Mouse (Mus musculus) kidney, embryonic 16.5 days (tissue): ENCODE data around the gene Gpr142. TPM values are rescaled to one million over a fixed set of nuclear protein-coding genes. Genes with fewer than 3 reads are reported as not detected.

Experiments
- ATAC-seq: fragments of 200-750 bp; cut with Nextera tagmentation; 2 replicates; pipeline ENCODE4 v1.8.0; 2017; ENCODE audit warnings: moderate TSS enrichment; ENCODE audit not compliant: low FRiP score, low TSS enrichment
- H3K27ac ChIP-seq: fragments of 300-500 bp; sonication (generic); 2 replicates; pipeline ENCODE4 v1.5.1; 2014; ENCODE audit warnings: low read length
- H3K27me3 ChIP-seq: fragments of 300-500 bp; sonication (generic); 2 replicates; pipeline ENCODE4 v1.6.1; 2014; ENCODE audit warnings: low read length, control low read depth, mixed read lengths; ENCODE audit not compliant: insufficient read depth
- H3K36me3 ChIP-seq: fragments of 300-500 bp; sonication (generic); 2 replicates; pipeline ENCODE4 v1.6.1; 2014; ENCODE audit warnings: low read length, control low read depth, mixed read lengths; ENCODE audit not compliant: insufficient read depth
- H3K4me1 ChIP-seq: fragments of 300-500 bp; sonication (generic); 2 replicates; pipeline ENCODE4 v1.6.1; 2014; ENCODE audit warnings: low read length, control low read depth, mixed read lengths; ENCODE audit not compliant: insufficient read depth
- H3K4me2 ChIP-seq: fragments of 300-500 bp; sonication (generic); replicated peaks from 2 replicates; pipeline ENCODE4 v1.6.1; 2014; ENCODE audit warnings: low read depth, low read length
- H3K4me3 ChIP-seq: fragments of 300-500 bp; sonication (generic); 2 replicates; pipeline ENCODE4 v1.5.1; 2014; ENCODE audit warnings: mild to moderate bottlenecking, low read length
- H3K9ac ChIP-seq: fragments of 300-500 bp; sonication (generic); replicated peaks from 2 replicates; pipeline ENCODE4 v1.6.1; 2014; ENCODE audit warnings: low read length
- H3K9me3 ChIP-seq: fragments of 300-500 bp; sonication (generic); 2 replicates; pipeline ENCODE4 v1.6.1; 2016; ENCODE audit warnings: low read length, control low read depth
- WGBS: fragments of 180-500 bp; shearing (Covaris S2); extraction: QIAGEN DNeasy Blood & Tissue Kit; methylation state at CpG from one replicate; pipeline ENCODE4 v1.1.7; 2014; 5-methylcytosine and 5-hydroxymethylcytosine counted together
- polyA plus RNA-seq: library from polyadenylated mRNA; unstranded; fragments of >200 nt; fragmentation: Nextera tagmentation; extraction: Ambion mirVana; gene quantifications from 2 replicates; pipeline ENCODE4 v1.2.1, GENCODE M21; 2015

Gene Gpr142
- not detected in 2 replicates for polyA plus RNA-seq

DNA sequence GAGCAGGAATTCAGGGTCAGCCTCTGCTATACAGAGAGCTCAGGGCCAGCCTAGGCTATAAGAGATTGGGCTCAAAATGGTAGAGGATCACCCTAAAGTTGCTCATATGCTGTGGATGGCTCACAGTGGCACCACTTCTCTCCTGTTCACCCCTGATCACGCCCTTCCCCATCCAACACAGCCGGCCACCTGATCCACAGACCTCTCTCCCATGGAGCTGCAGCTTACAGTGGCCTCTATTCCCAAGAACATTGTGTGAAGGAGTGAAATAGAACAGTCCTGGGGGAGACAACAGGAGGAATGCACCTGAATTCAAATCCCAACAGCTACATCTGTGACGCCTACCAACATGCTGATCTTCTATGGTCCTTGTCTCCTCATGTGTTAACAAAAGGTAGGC is at the start of gene Gpr142:
Gene Gpr142, plus strand, starts transcription at position 301 of the 400 bp plus-strand sequence.
- 91% methylated on average over 3 of the region's 3 CpGs for WGBS
- H3K9me3 ChIP-seq: no peaks in the 10 kb centered on the region
- no peak within 1 kb of the TSS for H3K4me3 ChIP-seq
- H3K27ac ChIP-seq: no peak within 1 kb of the TSS
- ATAC-seq: no peak
- no peak within 1 kb of the TSS for H3K9ac ChIP-seq
- peaks cover 28% of the 10 kb centered on the region for H3K4me1 ChIP-seq
- no peaks in the 10 kb centered on the region for H3K36me3 ChIP-seq
- peaks cover 5% of the 10 kb centered on the region for H3K27me3 ChIP-seq
- no peak within 1 kb of the TSS for H3K4me2 ChIP-seq

DNA sequence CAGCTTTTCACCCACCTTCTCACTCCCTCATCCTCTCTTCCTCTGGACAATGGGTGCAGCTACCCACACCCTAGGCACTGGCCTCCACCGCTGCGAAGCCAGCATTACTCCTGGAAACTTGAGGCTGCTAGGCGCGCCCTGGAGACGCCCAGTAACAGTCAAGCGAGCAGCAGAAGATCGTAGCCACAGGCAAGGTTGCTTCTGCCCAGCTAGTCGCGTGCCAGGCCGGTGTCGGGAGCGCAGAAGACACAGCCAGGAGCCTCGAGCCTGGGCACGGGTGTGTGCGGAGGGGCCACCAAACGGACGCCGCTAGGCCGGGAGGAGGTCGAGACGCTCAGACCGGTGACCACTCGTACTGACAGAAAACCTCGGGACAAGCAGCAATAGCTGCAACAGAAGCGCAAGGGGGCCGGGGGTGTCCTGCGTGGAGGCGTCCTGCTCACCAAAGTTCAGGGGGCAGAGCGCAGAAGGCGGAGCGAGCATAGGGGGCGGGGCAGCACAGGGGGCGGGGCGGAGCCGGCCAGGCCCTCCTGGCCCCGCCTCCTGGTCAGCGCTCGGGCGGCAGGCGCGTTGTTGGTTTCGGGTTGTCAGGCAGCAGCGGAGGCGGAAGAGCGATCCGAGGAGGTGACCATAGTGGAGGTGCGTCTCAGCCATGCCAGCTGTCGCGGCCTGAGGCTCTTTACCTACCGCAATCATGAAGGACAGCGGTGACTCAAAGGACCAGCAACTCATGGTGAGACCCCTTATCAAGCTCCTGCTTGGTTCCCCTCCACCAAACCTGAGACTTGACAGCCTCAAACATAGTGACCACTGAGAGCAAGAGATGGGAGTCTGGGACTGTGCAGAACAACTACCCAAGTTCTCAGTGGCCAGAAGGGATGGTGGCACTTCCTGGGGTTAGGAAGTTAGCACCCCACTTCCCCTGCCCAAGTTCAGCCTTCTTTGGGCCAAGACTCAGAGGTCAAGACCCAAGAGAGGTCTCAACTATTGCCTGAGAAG is 33.6 kb upstream of the Gpr142 start, which contains the start of gene Kif19a:
Gene Kif19a, plus strand, starts transcription at position 569 of the 999 bp plus-strand sequence.
- Histone ChIP-seq H3K4me3 (peak within 1 kb of the TSS; percentile 57), H3K27ac (no peak within 1 kb of the TSS), H3K27me3 (peaks cover 17% of the 10 kb centered on the region), H3K4me1 (0 out of 2 replicates have a peak, but pooled peaks cover 3% of the 10 kb centered on the region), H3K9ac (peak within 1 kb of the TSS; percentile 59), H3K4me2 (peak within 1 kb of the TSS; percentile 96), H3K36me3 (no peaks in the 10 kb centered on the region), H3K9me3 (no peaks in the 10 kb centered on the region)
- ATAC-seq: peak; percentile 86
- WGBS: 3% methylated on average over 51 of the region's 51 CpGs

DNA sequence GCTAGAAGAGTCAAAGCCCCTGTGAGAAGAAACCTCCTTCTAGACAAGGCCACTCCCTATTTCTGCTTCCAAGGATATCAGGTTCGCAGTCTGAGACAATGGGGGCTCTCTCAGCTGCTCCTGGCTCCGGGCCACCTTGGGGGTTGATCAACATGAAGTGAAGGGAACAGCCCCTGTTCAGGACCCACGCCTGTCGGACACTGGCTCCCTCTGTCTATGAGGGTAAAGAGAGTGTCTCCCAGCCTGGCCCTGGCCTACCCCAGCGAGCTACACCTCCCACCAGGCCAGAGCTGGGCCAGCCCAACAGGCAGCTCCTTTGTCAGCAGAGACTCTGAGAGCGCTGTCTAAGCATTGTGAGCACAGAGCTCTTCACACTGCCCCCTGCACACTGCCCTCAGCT is 28.8 kb upstream of the Gpr142 start:
- Histone ChIP-seq H3K27ac (no peak overlapping the region), H3K4me1 (0 out of 2 replicates have a peak, but pooled peaks cover under 1% of the 10 kb centered on the region), H3K4me2 (no peak overlapping the region), H3K36me3 (no peaks in the 10 kb centered on the region), H3K4me3 (no peak overlapping the region), H3K27me3 (peaks cover 17% of the 10 kb centered on the region), H3K9me3 (no peaks in the 10 kb centered on the region), H3K9ac (no peak overlapping the region)
- WGBS: 56% methylated on average over 6 of the region's 6 CpGs
- 0 out of 2 replicates have a peak, but pooled peaks have one; percentile 3 for ATAC-seq

DNA sequence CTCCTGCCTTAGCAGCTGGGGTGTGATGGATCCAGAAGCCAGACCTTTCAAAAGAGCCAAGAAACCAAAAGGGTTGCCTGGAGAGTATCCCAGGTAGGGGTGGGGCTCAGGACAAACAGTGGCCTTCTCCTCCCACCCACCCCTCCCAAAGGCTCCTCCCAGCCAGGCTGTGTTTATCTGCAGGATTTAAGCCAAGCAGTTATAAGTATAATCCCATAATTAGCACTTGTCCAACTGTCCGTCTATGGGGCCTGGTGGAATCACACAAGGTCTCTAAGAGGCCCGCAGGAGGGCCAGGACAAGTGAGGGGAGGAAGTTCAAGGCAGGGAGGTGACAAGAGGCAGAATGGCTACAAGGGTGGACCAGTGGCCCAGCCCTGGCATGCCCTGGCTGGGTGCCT is 26.8 kb upstream of the Gpr142 start:
- peaks cover 3% of the 10 kb centered on the region; the same call in 1 of the 2 replicates for H3K27me3 ChIP-seq
- H3K4me3 ChIP-seq: no peak overlapping the region
- 65% methylated on average over 2 of the region's 2 CpGs for WGBS
- H3K4me2 ChIP-seq: no peak overlapping the region
- ATAC-seq: no peak
- no peaks in the 10 kb centered on the region for H3K9me3 ChIP-seq
- no peak overlapping the region for H3K9ac ChIP-seq
- no peaks in the 10 kb centered on the region for H3K36me3 ChIP-seq
- no peak overlapping the region for H3K27ac ChIP-seq
- H3K4me1 ChIP-seq: no peaks in the 10 kb centered on the region

DNA sequence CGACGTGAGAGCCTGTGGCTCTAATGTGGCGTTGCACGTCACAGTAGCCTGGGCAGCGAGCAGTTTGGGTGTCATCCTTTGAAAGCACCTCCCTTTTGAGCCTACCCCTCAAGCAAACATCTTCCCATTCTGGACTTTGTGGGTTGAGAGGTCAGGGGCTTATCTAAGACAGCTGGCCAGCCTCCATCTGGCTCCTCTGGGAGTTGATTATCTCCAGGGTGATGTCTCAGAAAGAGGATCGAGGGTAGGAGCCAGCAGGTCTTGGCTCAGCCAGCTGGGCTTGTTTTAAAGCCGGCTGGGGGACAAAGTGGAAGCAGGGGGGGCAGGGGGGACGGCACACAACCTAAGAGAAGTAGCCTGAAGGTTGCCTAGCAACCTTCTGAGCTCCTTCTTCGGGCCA is 18.6 kb upstream of the Gpr142 start:
- H3K27me3 ChIP-seq: peaks cover 9% of the 10 kb centered on the region
- no peak overlapping the region for H3K9ac ChIP-seq
- H3K9me3 ChIP-seq: no peaks in the 10 kb centered on the region
- no peak for ATAC-seq
- H3K36me3 ChIP-seq: no peaks in the 10 kb centered on the region
- H3K4me2 ChIP-seq: no peak overlapping the region
- H3K4me3 ChIP-seq: no peak overlapping the region
- H3K4me1 ChIP-seq: no peaks in the 10 kb centered on the region
- H3K27ac ChIP-seq: no peak overlapping the region
- 42% methylated on average over 9 of the region's 9 CpGs for WGBS

DNA sequence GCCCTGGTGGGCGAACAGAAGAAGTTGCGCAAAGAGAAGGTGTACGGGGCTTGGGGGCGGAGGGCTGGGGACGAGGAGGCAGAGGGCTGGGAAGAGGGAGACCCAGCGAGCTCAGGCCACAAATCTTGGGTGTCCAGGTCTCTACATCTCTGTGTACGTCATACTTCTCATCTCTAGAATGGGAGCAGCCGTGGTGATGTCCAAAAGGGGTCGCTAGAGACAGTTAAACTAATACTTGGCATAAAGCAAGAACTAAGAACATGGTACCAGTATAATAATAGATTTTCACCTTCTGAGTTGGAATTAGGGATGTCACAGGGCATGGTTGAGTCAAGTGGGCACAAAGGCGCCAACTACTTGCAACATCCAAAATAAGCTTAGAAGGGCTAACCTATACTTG is 12.8 kb upstream of the Gpr142 start:
- WGBS: 49% methylated on average over 10 of the region's 10 CpGs
- H3K9me3 ChIP-seq: no peaks in the 10 kb centered on the region
- peaks cover 12% of the 10 kb centered on the region for H3K4me1 ChIP-seq
- 0 out of 2 replicates have a peak overlapping the region, but pooled peaks have one; percentile 37 for H3K9ac ChIP-seq
- 0 out of 2 replicates have a peak, but pooled peaks have one; percentile 9 for ATAC-seq
- H3K27ac ChIP-seq: no peak overlapping the region
- peak overlapping the region; percentile 30 for H3K4me3 ChIP-seq
- H3K4me2 ChIP-seq: peak overlapping the region; percentile 45
- H3K36me3 ChIP-seq: no peaks in the 10 kb centered on the region
- peaks cover 63% of the 10 kb centered on the region for H3K27me3 ChIP-seq

DNA sequence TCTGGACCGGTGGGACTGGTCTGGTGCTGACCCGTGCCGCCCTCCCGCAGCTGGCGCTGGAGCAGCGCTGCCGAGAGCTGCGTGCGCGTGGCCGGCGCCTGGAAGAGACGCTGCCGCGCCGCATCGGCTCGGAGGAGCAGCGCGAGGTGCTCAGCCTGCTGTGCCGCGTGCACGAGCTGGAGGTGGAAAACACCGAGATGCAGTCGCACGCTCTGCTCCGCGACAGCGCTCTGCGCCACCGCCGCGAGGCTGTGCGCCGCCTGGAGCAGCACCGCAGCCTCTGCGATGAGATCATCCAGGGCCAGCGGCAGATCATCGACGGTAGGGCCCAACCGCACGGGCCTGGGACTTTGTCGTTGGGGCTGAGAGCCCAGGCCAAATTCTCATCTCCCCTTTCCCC is 12.4 kb upstream of the Gpr142 start:
- H3K27ac ChIP-seq: no peak overlapping the region
- H3K36me3 ChIP-seq: no peaks in the 10 kb centered on the region
- ATAC-seq: peak; percentile 21; the same call in 1 of the 2 replicates
- H3K4me1 ChIP-seq: peaks cover 14% of the 10 kb centered on the region
- WGBS: 1% methylated on average over 43 of the region's 43 CpGs
- H3K9me3 ChIP-seq: no peaks in the 10 kb centered on the region
- peak overlapping the region; percentile 30 for H3K4me3 ChIP-seq
- H3K9ac ChIP-seq: peak overlapping the region; percentile 37; the same call in 1 of the 2 replicates
- peaks cover 67% of the 10 kb centered on the region for H3K27me3 ChIP-seq
- H3K4me2 ChIP-seq: peak overlapping the region; percentile 45

DNA sequence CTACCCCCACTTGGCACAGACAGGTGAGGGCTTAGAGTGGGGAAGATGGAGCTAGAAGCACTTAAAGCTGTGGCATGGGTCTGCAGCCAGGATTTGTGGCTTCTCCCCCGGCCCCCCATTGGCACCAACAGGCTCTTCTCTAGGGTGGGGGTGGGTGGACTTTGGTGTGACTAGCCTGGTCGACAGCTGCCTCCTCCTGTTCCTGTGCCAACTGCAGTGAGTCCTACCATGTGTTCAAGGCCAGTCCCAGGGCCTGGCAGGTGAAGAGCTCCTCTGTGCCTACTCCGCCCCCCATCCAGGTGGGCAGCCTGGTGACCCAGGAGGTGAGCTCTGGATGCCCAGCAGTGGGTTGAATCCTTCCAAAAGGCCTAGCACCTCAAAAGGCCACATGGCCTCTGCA is 11.1 kb upstream of the Gpr142 start:
- Histone ChIP-seq H3K4me2 (no peak overlapping the region), H3K9ac (no peak overlapping the region), H3K36me3 (no peaks in the 10 kb centered on the region), H3K9me3 (no peaks in the 10 kb centered on the region), H3K27me3 (peaks cover 80% of the 10 kb centered on the region), H3K4me1 (peaks cover 22% of the 10 kb centered on the region), H3K27ac (no peak overlapping the region), H3K4me3 (no peak overlapping the region)
- WGBS: 81% methylated on average over 3 of the region's 3 CpGs
- no peak for ATAC-seq

DNA sequence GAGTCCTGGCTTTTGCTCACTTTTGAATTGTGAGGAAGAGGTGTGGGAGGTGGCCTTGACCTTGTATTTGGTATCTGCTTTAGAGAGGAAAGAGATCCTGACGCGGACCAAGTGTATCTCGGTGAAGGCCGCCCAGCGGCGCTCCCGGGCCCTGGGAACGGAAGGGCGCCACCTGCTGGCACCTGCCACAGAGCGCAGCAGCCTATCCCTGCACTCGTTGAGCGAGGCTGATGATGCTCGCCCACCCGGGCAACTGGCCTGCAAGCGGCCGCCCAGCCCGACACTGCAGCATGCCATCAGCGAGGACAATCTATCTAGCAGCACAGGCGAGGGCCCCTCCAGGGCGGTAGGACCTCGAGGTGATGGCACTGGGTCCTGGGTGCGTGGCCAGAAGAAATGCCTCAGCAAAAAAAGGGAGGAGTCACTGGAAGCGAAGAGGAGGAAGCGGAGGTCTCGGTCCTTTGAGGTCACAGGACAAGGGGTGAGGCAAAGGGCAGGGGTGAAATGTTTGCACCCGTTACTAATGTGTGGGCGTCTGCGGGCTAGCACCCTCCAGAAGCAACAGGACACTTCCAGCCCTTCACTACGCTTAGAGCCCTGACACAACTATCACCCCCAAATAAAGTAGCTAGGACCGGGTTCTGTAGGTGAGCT is 9.5 kb upstream of the Gpr142 start:
- peak overlapping the region; percentile 18; the same call in 1 of the 2 replicates for H3K4me3 ChIP-seq
- H3K27ac ChIP-seq: no peak overlapping the region
- no peaks in the 10 kb centered on the region for H3K9me3 ChIP-seq
- H3K27me3 ChIP-seq: peaks cover 95% of the 10 kb centered on the region
- H3K9ac ChIP-seq: no peak overlapping the region
- H3K36me3 ChIP-seq: no peaks in the 10 kb centered on the region
- WGBS: 6% methylated on average over 30 of the region's 30 CpGs
- H3K4me1 ChIP-seq: peaks cover 33% of the 10 kb centered on the region
- ATAC-seq: peak; percentile 40; the same call in 1 of the 2 replicates
- H3K4me2 ChIP-seq: peak overlapping the region; percentile 44
